Mouse (Mus musculus) cortical plate, adult 2 months (tissue): Measurements from ENCODE around the gene Hcrtr2.

Source experiments
- CTCF ChIP-seq: fragments of 200-500 bp; IDR thresholded peaks from 2 replicates; pipeline ENCODE4 v1.5.1; 2011; ENCODE audit warnings: mild to moderate bottlenecking, control low read depth, low read length; ENCODE audit not compliant: insufficient read depth; ENCODE audit errors: extremely low read depth
- POLR2A ChIP-seq: fragments of 200-500 bp; IDR thresholded peaks from 2 replicates; pipeline ENCODE4 v1.6.1; 2011; ENCODE audit warnings: mild to moderate bottlenecking, low read length, control low read depth; ENCODE audit not compliant: insufficient read depth; ENCODE audit errors: extremely low read depth

DNA sequence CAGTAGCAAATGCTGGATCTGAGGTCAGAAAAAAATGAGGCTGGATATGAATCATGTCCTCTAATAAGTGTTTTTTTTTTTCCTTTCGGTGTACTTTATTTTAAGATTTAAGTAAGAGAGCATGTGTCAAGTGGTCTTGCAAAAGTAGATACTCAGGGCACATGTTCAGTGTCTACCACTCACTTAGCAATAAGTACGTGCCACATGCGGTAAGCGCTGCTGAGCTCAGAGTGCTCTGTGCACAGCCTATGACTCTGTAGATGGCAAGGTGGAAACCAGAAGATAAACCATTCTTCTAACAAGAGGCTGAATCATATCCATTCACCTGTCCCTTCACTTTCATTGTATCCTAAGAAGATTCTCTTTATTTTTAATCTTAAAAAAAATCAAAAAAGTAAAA, 2.1 kb downstream of the Hcrtr2 start:
- TF ChIP-seq CTCF (no peak), POLR2A (no peak)
